Mouse (Mus musculus) forebrain, postnatal 0 days (tissue): ENCODE measurements around the gene Arf3. TPM values are rescaled to one million over a fixed set of nuclear protein-coding genes. Genes with fewer than 3 reads are reported as not detected.

Experiments
- ATAC-seq: fragments of 200-750 bp; cut with Nextera tagmentation; 2 replicates; pipeline ENCODE4 v1.8.0; 2017; ENCODE audit warnings: mild to moderate bottlenecking, moderate library complexity
- DNase-seq: peaks from one replicate; pipeline ENCODE4 v3.0.0-alpha.2; 2015
- H3K27ac ChIP-seq: fragments of 300-500 bp; sonication (generic); 2 replicates; pipeline ENCODE4 v1.5.1; 2014; ENCODE audit warnings: low read depth, mild to moderate bottlenecking, antibody characterized with exemption, low read length, moderate library complexity, mixed read lengths
- H3K27me3 ChIP-seq: fragments of 300-500 bp; sonication (generic); 2 replicates; pipeline ENCODE4 v1.6.1; 2014; ENCODE audit warnings: mild to moderate bottlenecking, low read length, mixed read lengths; ENCODE audit not compliant: insufficient read depth
- H3K36me3 ChIP-seq: fragments of 300-500 bp; sonication (generic); 2 replicates; pipeline ENCODE4 v1.6.1; 2014; ENCODE audit warnings: mild to moderate bottlenecking, moderate library complexity; ENCODE audit not compliant: insufficient read depth
- H3K4me1 ChIP-seq: fragments of 300-500 bp; sonication (generic); 2 replicates; pipeline ENCODE4 v1.6.1; 2014; ENCODE audit warnings: antibody characterized with exemption; ENCODE audit not compliant: insufficient read depth
- H3K4me2 ChIP-seq: fragments of 300-500 bp; sonication (generic); 2 replicates; pipeline ENCODE4 v1.6.1; 2014; ENCODE audit warnings: low read depth, mild to moderate bottlenecking, moderate library complexity
- H3K4me3 ChIP-seq: fragments of 300-500 bp; sonication (generic); 2 replicates; pipeline ENCODE4 v1.5.1; 2014; ENCODE audit warnings: low read depth, low read length, mixed read lengths
- H3K9ac ChIP-seq: fragments of 300-500 bp; sonication (generic); 2 replicates; pipeline ENCODE4 v1.6.1; 2014; ENCODE audit warnings: mild to moderate bottlenecking
- H3K9me3 ChIP-seq: fragments of 300-500 bp; sonication (generic); 2 replicates; pipeline ENCODE4 v1.6.1; 2016; ENCODE audit warnings: low read length
- CTCF ChIP-seq: sonication (generic); IDR thresholded peaks from 2 replicates; pipeline ENCODE4 v1.5.1; 2016; ENCODE audit warnings: antibody characterized with exemption, control low read depth, low read depth
- WGBS: fragments of 180-500 bp; shearing (Covaris S2); extraction: QIAGEN DNeasy Blood & Tissue Kit; methylation state at CpG from one replicate; pipeline ENCODE4 v1.1.7; 2014; 5-methylcytosine and 5-hydroxymethylcytosine counted together
- polyA plus RNA-seq: library from polyadenylated mRNA; unstranded; fragments of >200 nt; fragmentation: Nextera tagmentation; extraction: Ambion mirVana; gene quantifications from 2 replicates; pipeline ENCODE4 v1.2.1, GENCODE M21; 2015
- total RNA-seq: library from RNA; depleted of rRNA; stranded (reverse); fragments of >200 nt; gene quantifications from 2 replicates; pipeline ENCODE4 v1.2.3, GENCODE M21; 2014

The Arf3 gene
- total and polyA plus RNA-seq, 2 experiments from 2014 or later: 104 to 116 TPM

DNA sequence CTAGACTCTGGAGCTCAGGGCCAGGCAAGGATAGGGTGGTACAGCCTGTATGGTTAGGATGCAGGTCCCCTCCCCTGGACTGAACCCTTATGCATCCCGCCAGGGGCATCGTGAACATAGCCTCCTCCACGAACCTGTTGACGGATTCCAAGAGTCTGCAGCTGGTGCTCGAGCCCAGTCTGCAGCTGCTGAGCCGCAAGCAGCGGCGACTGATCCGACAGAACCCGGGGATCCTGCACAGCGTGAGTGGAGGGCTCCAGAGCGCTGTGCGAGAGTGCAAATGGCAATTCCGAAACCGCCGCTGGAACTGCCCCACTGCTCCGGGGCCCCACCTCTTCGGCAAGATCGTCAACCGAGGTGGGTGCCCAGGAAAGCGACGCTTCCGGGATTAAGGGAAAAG is 27.7 kb upstream of the Arf3 start:
- Histone ChIP-seq H3K27me3 (peaks cover 79% of the 10 kb centered on the region), H3K9me3 (0 out of 2 replicates have a peak, but pooled peaks cover 1% of the 10 kb centered on the region), H3K36me3 (no peaks in the 10 kb centered on the region), H3K4me1 (no peaks in the 10 kb centered on the region), H3K4me3 (peak overlapping the region; percentile 11; the same call in 1 of the 2 replicates), H3K4me2 (no peak overlapping the region; the same call in 1 of the 2 replicates), H3K27ac (no peak overlapping the region), H3K9ac (no peak overlapping the region)
- no peak for TF ChIP-seq CTCF
- DNase-seq: no peak
- WGBS: 3% methylated on average over 23 of the region's 23 CpGs
- no peak for ATAC-seq

DNA sequence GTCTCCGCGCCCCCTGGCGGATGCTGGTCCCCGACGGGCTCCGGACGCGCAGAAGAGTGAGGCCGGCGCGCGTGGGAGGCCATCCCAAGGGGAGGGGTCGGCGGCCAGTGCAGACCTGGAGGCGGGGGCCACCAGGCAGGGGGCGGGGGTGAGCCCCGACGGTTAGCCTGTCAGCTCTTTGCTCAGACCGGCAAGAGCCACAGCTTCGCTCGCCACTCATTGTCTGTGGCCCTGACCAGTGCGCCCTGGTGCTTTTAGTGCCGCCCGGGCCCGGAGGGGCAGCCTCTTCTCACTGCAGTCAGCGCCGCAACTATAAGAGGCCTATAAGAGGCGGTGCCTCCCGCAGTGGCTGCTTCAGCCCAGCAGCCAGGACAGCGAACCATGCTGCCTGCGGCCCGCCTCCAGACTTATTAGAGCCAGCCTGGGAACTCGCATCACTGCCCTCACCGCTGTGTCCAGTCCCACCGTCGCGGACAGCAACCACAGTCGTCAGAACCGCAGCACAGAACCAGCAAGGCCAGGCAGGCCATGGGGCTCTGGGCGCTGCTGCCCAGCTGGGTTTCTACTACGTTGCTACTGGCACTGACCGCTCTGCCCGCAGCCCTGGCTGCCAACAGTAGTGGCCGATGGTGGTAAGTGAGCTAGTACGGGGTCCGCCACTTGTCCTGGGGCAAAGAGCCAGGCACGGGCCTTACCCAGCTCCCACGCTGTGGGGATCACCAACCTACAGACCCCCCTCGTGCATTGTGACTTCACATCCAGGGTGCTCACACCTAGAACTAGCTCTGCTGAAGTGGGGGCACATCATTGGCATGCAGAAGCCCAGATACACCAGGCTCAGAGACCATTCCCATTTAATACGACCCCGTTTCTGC is 26.9 kb upstream of the Arf3 start, which contains the start of gene Wnt1:
Gene Wnt1, plus strand, starts transcription at position 197 of the 875 bp plus-strand sequence.
- no peak within 1 kb of the TSS for H3K4me2 ChIP-seq
- peak; percentile 65; the same call in 1 of the 2 replicates for TF ChIP-seq CTCF
- 0 out of 2 replicates have a peak, but pooled peaks cover 3% of the 10 kb centered on the region for H3K9me3 ChIP-seq
- 2% methylated on average over 47 of the region's 51 CpGs for WGBS
- no peak for ATAC-seq
- no peak within 1 kb of the TSS for H3K9ac ChIP-seq
- no peak within 1 kb of the TSS for H3K27ac ChIP-seq
- H3K4me3 ChIP-seq: no peak within 1 kb of the TSS
- no peaks in the 10 kb centered on the region for H3K36me3 ChIP-seq
- H3K27me3 ChIP-seq: peaks cover 70% of the 10 kb centered on the region
- no peak for DNase-seq
- no peaks in the 10 kb centered on the region for H3K4me1 ChIP-seq

DNA sequence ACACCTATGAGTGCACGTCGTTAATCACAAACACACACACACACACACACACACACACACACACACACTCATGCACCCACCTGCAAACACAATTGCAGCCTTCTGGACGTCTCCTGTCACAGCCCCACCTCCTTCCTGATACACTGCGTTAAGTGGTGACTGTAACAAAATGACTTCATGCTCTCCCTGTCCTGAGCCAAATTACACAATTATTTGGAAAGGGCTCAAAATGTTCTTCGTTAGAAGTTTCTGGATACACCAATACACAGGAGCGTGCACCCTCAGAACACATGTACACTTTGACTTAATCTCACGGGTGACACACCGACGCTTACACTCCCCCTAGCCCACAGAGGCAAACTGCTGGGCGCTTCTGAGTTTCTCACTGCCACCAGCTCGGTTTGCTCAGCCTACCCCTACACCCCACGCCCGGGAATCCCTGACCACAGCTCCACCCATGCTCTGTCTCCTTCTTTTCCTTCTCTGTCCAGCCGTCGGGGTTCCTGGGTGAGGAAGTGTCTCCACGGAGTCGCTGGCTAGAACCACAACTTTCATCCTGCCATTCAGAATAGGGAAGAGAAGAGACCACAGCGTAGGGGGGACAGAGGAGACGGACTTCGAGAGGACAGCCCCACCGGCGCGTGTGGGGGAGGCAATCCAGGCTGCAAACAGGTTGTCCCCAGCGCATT is 26.1 kb upstream of the Arf3 start:
- Histone ChIP-seq H3K4me3 (no peak overlapping the region), H3K4me2 (no peak overlapping the region), H3K27ac (no peak overlapping the region), H3K27me3 (peaks cover 64% of the 10 kb centered on the region), H3K9me3 (0 out of 2 replicates have a peak, but pooled peaks cover 3% of the 10 kb centered on the region), H3K4me1 (no peaks in the 10 kb centered on the region), H3K9ac (no peak overlapping the region), H3K36me3 (no peaks in the 10 kb centered on the region)
- TF ChIP-seq CTCF: no peak; the same call in 1 of the 2 replicates
- ATAC-seq (no peak), DNase-seq (no peak)
- WGBS: 11% methylated on average over 24 of the region's 24 CpGs

DNA sequence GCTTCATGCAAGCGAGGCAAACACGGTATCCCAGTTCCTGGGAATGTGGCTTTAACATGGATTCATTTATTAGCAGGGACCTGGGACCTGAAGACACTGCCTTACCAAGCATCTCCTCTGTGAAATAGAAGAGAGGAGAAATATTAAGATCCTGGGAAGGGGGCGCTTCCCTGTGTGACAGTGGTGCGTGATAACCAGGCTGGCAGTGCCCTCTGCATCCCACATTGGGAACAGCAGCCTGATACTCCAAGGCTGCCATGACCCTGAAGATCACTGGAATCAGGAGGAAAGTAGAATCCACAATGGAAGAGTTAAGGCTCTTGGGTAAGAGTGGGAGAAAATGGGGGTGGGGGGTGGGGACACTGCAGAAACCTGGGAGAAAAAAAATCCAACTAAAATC is 24.9 kb upstream of the Arf3 start:
- TF ChIP-seq CTCF: peak; percentile 87
- H3K9ac ChIP-seq: no peak overlapping the region
- H3K4me2 ChIP-seq: no peak overlapping the region
- peaks cover 52% of the 10 kb centered on the region for H3K27me3 ChIP-seq
- no peak overlapping the region for H3K4me3 ChIP-seq
- DNase-seq (peak; percentile 71), ATAC-seq (peak; percentile 83)
- H3K27ac ChIP-seq: no peak overlapping the region
- 17% methylated on average over 4 of the region's 4 CpGs for WGBS
- H3K36me3 ChIP-seq: no peaks in the 10 kb centered on the region
- H3K9me3 ChIP-seq: 0 out of 2 replicates have a peak, but pooled peaks cover 3% of the 10 kb centered on the region
- no peaks in the 10 kb centered on the region for H3K4me1 ChIP-seq

DNA sequence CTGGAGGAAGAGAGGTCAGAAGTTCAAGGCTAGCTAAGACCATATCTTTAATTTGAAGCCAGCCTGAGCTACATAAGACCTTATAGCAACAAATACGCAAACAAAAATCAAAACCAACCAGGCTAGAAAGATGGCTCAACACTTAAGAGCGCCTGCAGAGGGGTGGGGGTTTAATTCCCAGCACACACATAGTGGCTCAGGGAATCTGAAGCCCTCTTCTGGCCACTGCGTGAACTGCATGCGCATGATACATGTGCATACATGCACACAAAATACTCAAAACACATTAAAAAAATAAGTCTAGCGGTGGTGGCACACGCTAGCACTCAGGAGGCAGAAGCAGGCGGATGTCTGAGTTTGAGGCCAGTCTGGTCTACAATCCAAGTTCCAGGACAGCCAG is 22.7 kb upstream of the Arf3 start:
- 40% methylated on average over 7 of the region's 7 CpGs for WGBS
- TF ChIP-seq CTCF: peak; percentile 71
- H3K4me2 ChIP-seq: no peak overlapping the region
- no peaks in the 10 kb centered on the region for H3K36me3 ChIP-seq
- no peak for DNase-seq
- peaks cover 48% of the 10 kb centered on the region for H3K27me3 ChIP-seq
- H3K9ac ChIP-seq: no peak overlapping the region
- H3K27ac ChIP-seq: no peak overlapping the region
- H3K4me1 ChIP-seq: no peaks in the 10 kb centered on the region
- H3K9me3 ChIP-seq: 0 out of 2 replicates have a peak, but pooled peaks cover 3% of the 10 kb centered on the region
- no peak overlapping the region for H3K4me3 ChIP-seq
- ATAC-seq: no peak; the same call in 1 of the 2 replicates

DNA sequence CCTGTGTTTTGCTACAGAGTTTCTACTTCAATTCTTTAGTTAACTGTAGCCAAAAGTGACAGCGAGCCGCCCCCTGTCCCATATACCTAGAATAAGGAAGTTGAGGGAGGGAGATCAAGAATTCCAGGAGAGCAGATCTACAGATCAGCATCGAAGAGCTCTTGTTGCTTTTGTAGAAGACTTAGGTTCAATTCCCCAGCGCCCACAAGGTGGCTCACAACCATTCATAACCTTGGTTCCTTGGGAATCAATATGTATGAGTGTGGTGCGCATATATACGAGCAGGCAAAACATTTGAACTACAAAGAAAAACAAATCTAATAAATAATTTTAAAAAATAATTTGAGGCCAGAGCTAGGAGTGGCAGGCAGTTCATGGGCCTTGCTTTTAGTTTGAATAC is 18.2 kb upstream of the Arf3 start:
- WGBS: 28% methylated on average over 6 of the region's 6 CpGs
- Histone ChIP-seq H3K4me2 (no peak overlapping the region), H3K4me1 (no peaks in the 10 kb centered on the region), H3K9ac (no peak overlapping the region), H3K9me3 (0 out of 2 replicates have a peak, but pooled peaks cover 3% of the 10 kb centered on the region), H3K36me3 (no peaks in the 10 kb centered on the region), H3K27me3 (peaks cover 60% of the 10 kb centered on the region), H3K27ac (no peak overlapping the region), H3K4me3 (no peak overlapping the region)
- no peak for DNase-seq
- no peak; the same call in 1 of the 2 replicates for TF ChIP-seq CTCF
- no peak for ATAC-seq
